Mouse (Mus musculus) layer of hippocampus, adult 11-12 months (tissue): Measurements from ENCODE around the gene Tex2.
A peak's percentile ranks its signal among the peaks of the same experiment; 100 is the strongest.

ENCODE experiments used
- DNase-seq: peaks from one replicate; pipeline ENCODE4 v3.0.0; 2022; ENCODE audit warnings: low spot score

Tex2 gene

GRCm38 (mm10) chr11:106485611-106486010, 127.6 kb downstream of the Tex2 start:
- DNase-seq: no peak

DNA sequence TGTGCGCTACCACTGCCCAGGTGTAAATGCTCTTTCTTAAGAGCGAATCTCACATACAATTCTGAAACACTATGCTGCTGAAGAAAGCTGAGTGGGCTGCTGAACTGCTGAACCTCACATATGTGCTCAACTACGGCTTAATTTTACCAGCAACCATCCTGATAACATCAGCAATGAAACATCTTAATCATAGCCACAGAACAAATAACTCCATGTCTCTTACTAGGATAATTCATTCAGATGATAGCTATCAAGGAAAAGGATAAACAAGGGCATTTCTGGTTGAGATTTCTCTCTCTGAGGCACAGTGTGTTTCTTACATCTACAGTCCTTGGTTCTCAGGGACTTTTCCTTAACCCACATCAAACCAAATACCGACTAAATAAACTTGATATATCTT, 128.3 kb downstream of the Tex2 start:
- no peak for DNase-seq

DNA sequence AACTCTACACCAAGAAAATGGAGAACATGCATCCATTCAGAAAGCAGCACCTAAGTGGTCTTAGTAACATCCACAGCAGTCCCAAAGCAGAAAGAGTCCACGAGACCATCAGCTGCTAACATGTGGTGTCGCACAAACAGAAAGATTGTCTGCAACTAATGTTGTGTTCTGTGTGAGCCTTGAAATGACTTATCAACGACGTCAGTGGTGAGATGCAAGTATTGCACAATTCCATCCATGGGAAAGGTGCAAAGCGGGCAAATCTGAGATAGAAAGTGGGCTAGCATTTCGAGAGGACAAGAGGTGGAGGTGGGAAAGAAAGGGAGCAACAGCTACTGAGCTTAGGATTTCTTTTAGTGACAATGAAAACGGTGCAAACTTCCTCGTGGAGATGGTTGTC, 130.4 kb downstream of the Tex2 start:
- no peak for DNase-seq

GRCm38 (mm10) chr11:106481651-106482050, 131.6 kb downstream of the Tex2 start:
- no peak for DNase-seq

- no peak for DNase-seq
Observed at GRCm38 (mm10) chr11:106480530-106480885, 132.7 kb downstream of the Tex2 start.

DNA sequence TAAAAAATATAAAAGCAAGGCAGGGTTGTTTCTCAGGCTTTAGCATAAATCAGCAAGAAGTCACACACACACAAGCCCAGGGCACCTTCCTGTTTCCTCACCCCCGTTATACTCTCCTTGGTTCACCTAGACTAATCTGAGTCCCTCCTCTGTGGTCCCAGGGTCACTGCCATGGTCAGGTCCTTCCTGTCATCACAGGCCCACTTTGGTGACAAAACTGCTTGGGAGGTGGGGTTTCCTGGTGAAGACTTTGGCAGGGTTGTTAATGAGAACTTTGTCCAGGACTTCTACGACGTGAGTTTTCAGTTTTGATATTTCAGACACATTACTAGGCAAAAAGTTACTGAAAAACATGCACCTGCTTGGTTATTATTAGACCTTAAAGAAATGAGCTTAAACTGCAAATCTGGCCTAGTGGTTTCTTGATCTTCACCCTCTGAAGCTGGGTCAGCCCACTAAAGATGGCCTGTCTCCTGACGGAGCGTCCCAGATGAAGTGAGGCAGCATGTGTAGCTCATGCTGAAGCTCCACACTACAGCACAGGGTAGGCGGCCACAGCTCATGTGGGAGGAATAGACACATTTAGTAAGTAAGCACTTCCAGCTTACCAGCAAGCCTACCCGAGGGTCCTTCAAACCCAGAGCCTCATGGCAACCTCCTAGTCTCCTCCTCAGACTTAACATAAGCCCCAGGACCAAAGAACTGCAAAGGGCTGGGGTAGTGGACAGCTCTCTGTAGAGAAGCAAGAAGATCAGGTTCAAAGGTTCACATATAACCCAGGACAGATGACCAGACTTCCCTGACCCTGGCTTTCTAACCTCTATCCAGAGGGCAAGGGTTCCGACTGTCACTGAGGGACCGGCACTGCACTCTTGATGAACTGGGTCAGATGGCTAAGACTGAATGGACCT, 133.3 kb downstream of the Tex2 start:
- DNase-seq: no peak

DNA sequence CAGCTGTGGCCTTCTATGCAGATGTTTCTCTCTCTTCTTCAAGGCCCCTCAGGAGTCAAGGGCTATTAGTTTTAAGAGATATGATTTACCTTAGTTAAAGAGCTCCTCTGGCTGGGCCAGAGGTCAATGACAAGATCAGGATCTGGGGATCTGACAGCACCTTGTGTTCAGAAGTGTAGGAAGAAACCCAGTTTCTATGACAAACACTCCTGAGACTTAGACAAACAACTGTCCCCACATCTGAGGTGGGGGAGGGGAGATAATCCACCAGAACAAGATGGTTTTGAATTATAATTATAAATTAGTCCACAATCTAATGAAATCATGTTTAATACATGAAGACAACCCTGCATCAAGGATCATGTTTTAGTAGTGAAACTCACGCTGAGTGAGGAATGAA, 134.5 kb downstream of the Tex2 start:
- DNase-seq: no peak

DNA sequence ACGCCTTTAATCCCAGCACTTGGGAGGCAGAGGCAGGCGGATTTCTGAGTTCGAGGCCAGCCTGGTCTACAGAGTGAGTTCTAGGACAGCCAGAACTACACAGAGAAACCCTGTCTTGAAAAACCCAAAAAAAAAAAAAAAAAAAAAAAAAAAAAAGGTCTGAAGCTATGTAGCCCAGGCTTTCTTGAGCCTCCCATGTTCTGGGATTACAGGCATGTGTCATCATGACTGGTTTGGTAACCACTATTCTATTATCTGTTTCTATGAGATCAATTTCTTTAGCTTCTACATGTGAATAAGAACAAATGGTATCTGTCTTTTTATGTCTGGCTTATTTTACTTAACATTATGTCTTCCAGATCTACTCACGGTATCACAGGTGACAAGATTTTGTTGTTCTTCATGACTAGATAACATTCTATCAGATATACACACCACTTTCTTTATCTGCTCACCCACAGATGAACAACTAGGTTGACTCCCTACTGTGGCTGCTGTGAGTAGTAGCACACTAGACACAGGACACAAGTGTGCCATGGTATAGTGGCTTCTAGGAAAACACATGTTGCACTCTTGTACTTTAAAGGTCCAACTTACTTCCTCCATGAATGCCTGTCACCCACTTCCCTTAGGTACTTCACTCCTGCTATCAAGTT, 135.6 kb downstream of the Tex2 start:
- DNase-seq: no peak

DNA sequence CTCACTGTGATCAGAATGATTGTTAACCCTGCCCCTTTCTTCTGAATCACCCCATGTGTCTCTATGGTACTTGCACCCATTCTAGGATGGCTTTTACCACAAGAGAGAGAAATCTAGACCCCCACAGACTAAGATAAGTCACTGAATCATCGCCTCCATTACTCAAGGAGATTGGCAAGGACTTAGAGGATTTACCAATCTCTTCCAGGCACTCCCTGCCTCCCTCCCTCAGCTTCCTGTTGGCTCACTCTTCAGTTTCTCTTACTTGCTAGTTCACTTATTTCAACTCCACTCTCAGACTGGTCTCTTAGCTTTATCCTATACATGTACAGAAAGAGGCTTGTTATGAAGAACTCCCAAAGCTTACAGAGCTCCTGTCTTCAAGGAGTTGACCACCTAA, 137.9 kb downstream of the Tex2 start:
- no peak for DNase-seq

DNA sequence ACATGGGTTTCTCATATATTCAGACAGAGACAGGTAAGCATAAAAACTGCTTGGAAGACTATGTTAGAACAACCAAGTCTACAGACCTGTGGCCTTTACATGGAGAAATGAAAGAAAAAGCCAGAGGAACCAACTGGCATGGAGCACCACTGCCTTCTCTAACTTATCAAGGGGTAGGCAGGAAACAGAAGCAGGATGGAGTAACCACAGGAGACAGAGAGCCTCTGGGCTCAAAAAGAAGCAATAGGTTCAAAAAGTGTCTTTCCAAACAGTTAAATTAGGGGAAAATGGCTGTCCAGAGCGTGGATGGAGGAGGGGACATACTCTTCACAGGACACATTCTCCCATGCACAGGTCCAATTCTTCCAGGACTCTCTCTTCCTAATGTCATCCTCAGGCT, 141.6 kb downstream of the Tex2 start:
- DNase-seq: no peak

DNA sequence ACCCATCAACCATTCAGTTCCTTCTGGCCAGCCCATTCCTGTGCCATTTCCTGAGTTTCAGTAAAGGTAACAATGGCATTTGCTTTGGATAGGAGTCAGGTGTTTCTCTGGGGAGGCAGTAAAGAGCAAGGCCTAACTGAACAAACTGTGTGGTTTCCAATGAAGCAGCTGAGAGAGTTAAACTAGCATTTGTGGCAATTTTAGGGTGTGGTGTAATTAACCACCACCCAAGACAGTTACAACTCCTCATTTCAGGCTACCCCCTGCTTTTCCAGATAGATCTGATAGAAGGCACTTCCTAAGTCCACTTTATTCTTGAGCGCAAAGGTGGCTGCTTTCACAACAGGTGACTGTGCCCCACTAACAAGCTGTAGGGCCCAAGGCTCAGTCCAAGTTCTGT, 144.7 kb downstream of the Tex2 start:
- DNase-seq: no peak

GRCm38 (mm10) chr11:106465932-106466331, 147.3 kb downstream of the Tex2 start:
- DNase-seq: no peak

DNA sequence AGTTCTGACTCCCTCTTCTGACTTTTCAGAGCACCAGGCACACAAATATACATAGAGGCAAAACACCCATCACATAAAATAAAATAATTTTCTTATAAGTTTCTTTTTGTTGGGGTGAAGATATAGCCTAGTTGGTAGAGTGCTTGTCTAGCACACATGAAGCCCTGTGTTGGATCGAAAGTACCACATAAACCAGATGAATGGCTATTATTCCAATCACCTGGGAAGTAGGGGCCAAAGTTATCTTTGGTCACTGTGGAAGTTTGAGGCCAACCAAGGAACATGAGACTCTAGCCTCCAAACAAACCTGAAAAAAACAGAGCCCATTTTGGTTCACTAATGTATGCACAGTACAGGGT, 147.7 kb downstream of the Tex2 start:
- no peak for DNase-seq

DNA sequence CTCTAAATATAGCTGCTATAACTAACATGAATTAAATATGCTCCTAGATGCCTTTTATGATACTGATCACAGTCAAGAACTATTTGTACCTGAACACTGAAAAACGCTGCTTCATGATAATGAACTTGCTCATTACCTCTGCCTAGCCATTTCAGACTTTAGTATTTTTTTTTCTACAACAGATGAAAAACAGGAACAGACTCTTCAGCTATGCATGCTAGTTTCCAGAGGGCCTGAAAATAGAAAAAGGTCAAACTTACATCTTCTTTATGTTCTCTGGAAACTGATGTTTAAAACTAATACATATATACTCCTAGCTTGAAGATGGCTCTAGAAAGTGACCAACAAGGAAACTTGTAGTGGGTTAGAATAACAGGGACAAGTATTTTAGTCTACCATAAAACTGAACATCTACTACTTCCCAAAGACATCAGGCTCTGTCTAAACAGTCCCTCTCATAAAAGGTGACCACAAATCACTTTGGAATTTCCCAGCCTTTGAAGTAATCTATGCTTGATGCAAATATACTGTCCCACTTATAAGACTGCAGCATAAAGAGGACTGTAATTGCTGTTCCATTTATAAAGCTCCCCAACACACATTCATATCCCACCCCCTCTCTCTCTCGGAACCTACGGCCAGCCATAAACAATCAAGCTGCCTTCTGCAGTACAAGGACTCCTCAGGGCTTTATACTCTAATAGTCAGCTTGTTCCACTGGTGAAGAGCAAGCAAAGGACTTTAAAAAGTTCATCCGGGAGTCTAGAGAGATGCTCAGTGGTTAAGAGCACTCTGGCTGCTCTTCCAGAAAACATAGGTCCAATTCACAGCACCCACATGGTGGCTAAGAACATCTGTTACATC, 148.3 kb downstream of the Tex2 start:
- no peak for DNase-seq

DNA sequence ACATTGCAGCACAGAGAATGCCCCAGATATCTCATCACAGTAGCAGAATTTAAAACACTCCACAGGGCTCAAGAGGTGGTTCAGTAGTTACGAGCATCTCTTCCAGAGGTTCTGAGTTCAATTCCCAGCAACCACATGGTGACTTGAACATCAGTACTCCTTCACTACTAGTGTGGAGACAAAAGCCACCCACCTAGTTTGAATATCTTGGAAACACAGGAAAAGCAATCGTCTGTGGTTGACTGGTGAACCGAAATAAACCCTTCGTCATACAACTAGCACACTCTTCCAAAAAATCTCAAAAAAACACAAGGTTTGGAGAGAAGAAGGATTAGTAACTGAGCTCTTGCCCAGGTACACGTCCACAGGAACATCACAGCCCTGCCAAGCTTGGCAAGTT, 149.4 kb downstream of the Tex2 start:
- DNase-seq: no peak

- DNase-seq: peak; percentile 10
Observed at GRCm38 (mm10) chr11:106462309-106462708, 150.9 kb downstream of the Tex2 start.

GRCm38 (mm10) chr11:106461145-106461932, 151.9 kb downstream of the Tex2 start:
- DNase-seq: no peak

DNA sequence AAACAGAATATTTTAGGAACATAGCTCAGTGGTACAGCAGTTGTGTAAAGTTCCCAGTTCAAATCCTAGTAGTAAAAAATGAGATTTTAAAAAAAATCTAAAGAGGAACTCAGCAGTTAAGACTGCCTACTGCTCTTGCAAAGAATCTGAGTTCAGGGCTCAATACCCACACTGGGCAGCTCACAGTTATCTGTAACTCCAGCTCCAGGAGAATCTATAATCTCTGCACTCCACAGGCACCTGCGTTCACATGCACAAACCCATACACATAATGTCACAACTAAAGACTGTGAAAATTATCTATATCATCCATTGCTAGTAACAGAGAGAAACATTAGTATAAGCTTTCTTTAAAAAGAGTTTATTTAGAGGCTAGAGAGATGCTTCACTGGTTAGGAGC, 152.6 kb downstream of the Tex2 start:
- DNase-seq: no peak

- no peak for DNase-seq
Observed at GRCm38 (mm10) chr11:106458540-106458939, 154.7 kb downstream of the Tex2 start.
